Mouse (Mus musculus) cortical plate, adult 2 months (tissue): Measurements from ENCODE around the gene Mical1.

Experiments
- CTCF ChIP-seq: fragments of 200-500 bp; IDR thresholded peaks from 2 replicates; pipeline ENCODE4 v1.5.1; 2011; ENCODE audit warnings: mild to moderate bottlenecking, control low read depth, low read length; ENCODE audit not compliant: insufficient read depth; ENCODE audit errors: extremely low read depth
- POLR2A ChIP-seq: fragments of 200-500 bp; IDR thresholded peaks from 2 replicates; pipeline ENCODE4 v1.6.1; 2011; ENCODE audit warnings: mild to moderate bottlenecking, low read length, control low read depth; ENCODE audit not compliant: insufficient read depth; ENCODE audit errors: extremely low read depth

GRCm38 (mm10) chr10:41435141-41435540 lies 41.0 kb upstream of the Mical1 start:
- no peak for TF ChIP-seq CTCF
- no peak for TF ChIP-seq POLR2A
